Mouse (Mus musculus) hindbrain, embryonic 13.5 days (tissue): ENCODE measurements around the gene Id1. TPM values are rescaled to one million over a fixed set of nuclear protein-coding genes. Genes with fewer than 3 reads are reported as not detected.

Experiments used
- ATAC-seq: fragments of 200-750 bp; cut with Nextera tagmentation; 2 replicates; pipeline ENCODE4 v1.8.0; 2017; ENCODE audit warnings: moderate TSS enrichment; ENCODE audit not compliant: low FRiP score
- H3K27ac ChIP-seq: fragments of 300-500 bp; sonication (generic); 2 replicates; pipeline ENCODE4 v1.5.1; 2015; ENCODE audit warnings: inconsistent platforms, mild to moderate bottlenecking, moderate library complexity
- H3K27me3 ChIP-seq: fragments of 300-500 bp; sonication (generic); 2 replicates; pipeline ENCODE4 v1.6.1; 2015; ENCODE audit warnings: mild to moderate bottlenecking, inconsistent platforms
- H3K36me3 ChIP-seq: fragments of 300-500 bp; sonication (generic); 2 replicates; pipeline ENCODE4 v1.6.1; 2015; ENCODE audit warnings: mild to moderate bottlenecking, inconsistent platforms
- H3K4me1 ChIP-seq: fragments of 300-500 bp; sonication (generic); replicated peaks from 2 replicates; pipeline ENCODE4 v1.6.1; 2015; ENCODE audit warnings: inconsistent platforms
- H3K4me2 ChIP-seq: fragments of 300-500 bp; sonication (generic); 2 replicates; pipeline ENCODE4 v1.6.1; 2015; ENCODE audit warnings: inconsistent platforms, mild to moderate bottlenecking, moderate library complexity
- H3K4me3 ChIP-seq: fragments of 300-500 bp; sonication (generic); 2 replicates; pipeline ENCODE4 v1.5.1; 2015; ENCODE audit warnings: mild to moderate bottlenecking, inconsistent platforms
- H3K9ac ChIP-seq: fragments of 300-500 bp; sonication (generic); 2 replicates; pipeline ENCODE4 v1.6.1; 2015; ENCODE audit warnings: mild to moderate bottlenecking, inconsistent platforms
- H3K9me3 ChIP-seq: fragments of 300-500 bp; sonication (generic); 2 replicates; pipeline ENCODE4 v1.6.1; 2016; ENCODE audit warnings: inconsistent platforms
- WGBS: fragments of 180-500 bp; shearing (Covaris S2); methylation state at CpG from one replicate; pipeline ENCODE4 v1.1.7; 2015; 5-methylcytosine and 5-hydroxymethylcytosine counted together
- polyA plus RNA-seq: library from polyadenylated mRNA; unstranded; fragments of >200 nt; fragmentation: Nextera tagmentation; extraction: Ambion mirVana; gene quantifications from 2 replicates; pipeline ENCODE4 v1.2.1, GENCODE M21; 2015

Id1 gene
- polyA plus RNA-seq, 1 experiment from 2014 or later, result 87.0 TPM

GRCm38 (mm10) chr2:152704256-152704605 lies 31.8 kb upstream of the Id1 start:
- H3K4me2 ChIP-seq, result no peak overlapping the region
- H3K27ac ChIP-seq, result peak overlapping the region; percentile 55
- 79% methylated on average over 5 of the region's 5 CpGs for WGBS
- H3K27me3 ChIP-seq, result no peaks in the 10 kb centered on the region
- H3K36me3 ChIP-seq, result peaks cover 75% of the 10 kb centered on the region
- peaks cover 36% of the 10 kb centered on the region for H3K4me1 ChIP-seq
- H3K9ac ChIP-seq, result peak overlapping the region; percentile 25; the same call in 1 of the 2 replicates
- H3K4me3 ChIP-seq, result no peak overlapping the region
- no peak for ATAC-seq
- no peaks in the 10 kb centered on the region for H3K9me3 ChIP-seq

- Histone ChIP-seq H3K4me3 (no peak overlapping the region), H3K27ac (peak overlapping the region; percentile 92), H3K4me2 (no peak overlapping the region), H3K4me1 (peaks cover 36% of the 10 kb centered on the region), H3K36me3 (peaks cover 68% of the 10 kb centered on the region), H3K9me3 (no peaks in the 10 kb centered on the region), H3K9ac (peak overlapping the region; percentile 25; the same call in 1 of the 2 replicates), H3K27me3 (no peaks in the 10 kb centered on the region)
- no peak for ATAC-seq
- whole genome bisulfite sequencing, result 92% methylated on average over 14 of the region's 14 CpGs
These were observed 31.2 kb upstream of the Id1 start for GRCm38 (mm10) chr2:152704811-152705370.

GRCm38 (mm10) chr2:152705993-152706571 lies 30.0 kb upstream of the Id1 start:
- peak; percentile 53 for ATAC-seq
- peaks cover 36% of the 10 kb centered on the region for H3K4me1 ChIP-seq

GRCm38 (mm10) chr2:152707186-152707585 lies 28.9 kb upstream of the Id1 start:
- ATAC-seq, result no peak
- H3K36me3 ChIP-seq, result peaks cover 45% of the 10 kb centered on the region
- 15% methylated on average over 7 of the region's 7 CpGs for WGBS
- peak overlapping the region; percentile 43 for H3K4me3 ChIP-seq
- H3K27me3 ChIP-seq, result no peaks in the 10 kb centered on the region
- H3K4me2 ChIP-seq, result peak overlapping the region; percentile 61
- peak overlapping the region; percentile 79 for H3K9ac ChIP-seq
- no peaks in the 10 kb centered on the region for H3K9me3 ChIP-seq
- H3K4me1 ChIP-seq, result peaks cover 36% of the 10 kb centered on the region
- peak overlapping the region; percentile 92 for H3K27ac ChIP-seq

More at GRCm38 (mm10) chr2:152705993-152706571, 30.0 kb upstream of the Id1 start:
- Histone ChIP-seq H3K27me3 (no peaks in the 10 kb centered on the region), H3K36me3 (peaks cover 56% of the 10 kb centered on the region), H3K27ac (peak overlapping the region; percentile 92), H3K4me3 (no peak overlapping the region), H3K9ac (peak overlapping the region; percentile 49; the same call in 1 of the 2 replicates), H3K4me2 (no peak overlapping the region), H3K9me3 (no peaks in the 10 kb centered on the region)
- 42% methylated on average over 22 of the region's 22 CpGs for WGBS

GRCm38 (mm10) chr2:152707627-152708026 lies 28.4 kb upstream of the Id1 start:
- 3% methylated on average over 31 of the region's 31 CpGs for WGBS
- peak; percentile 83 for ATAC-seq
- H3K4me2 ChIP-seq, result peak overlapping the region; percentile 61
- H3K4me1 ChIP-seq, result peaks cover 36% of the 10 kb centered on the region
- H3K9me3 ChIP-seq, result no peaks in the 10 kb centered on the region
- no peaks in the 10 kb centered on the region for H3K27me3 ChIP-seq
- H3K9ac ChIP-seq, result peak overlapping the region; percentile 79
- H3K4me3 ChIP-seq, result peak overlapping the region; percentile 43
- H3K27ac ChIP-seq, result peak overlapping the region; percentile 92
- peaks cover 41% of the 10 kb centered on the region for H3K36me3 ChIP-seq

GRCm38 (mm10) chr2:152709066-152709465 lies 27.0 kb upstream of the Id1 start:
- no peak overlapping the region for H3K4me3 ChIP-seq
- ATAC-seq, result no peak
- WGBS, result 91% methylated on average over 5 of the region's 5 CpGs
- no peak overlapping the region for H3K9ac ChIP-seq
- H3K36me3 ChIP-seq, result peaks cover 27% of the 10 kb centered on the region
- H3K4me1 ChIP-seq, result peaks cover 36% of the 10 kb centered on the region
- no peak overlapping the region for H3K4me2 ChIP-seq
- no peaks in the 10 kb centered on the region for H3K27me3 ChIP-seq
- H3K27ac ChIP-seq, result no peak overlapping the region
- H3K9me3 ChIP-seq, result no peaks in the 10 kb centered on the region

- 51% methylated on average over 6 of the region's 6 CpGs for WGBS
- Histone ChIP-seq H3K36me3 (no peaks in the 10 kb centered on the region; the same call in 1 of the 2 replicates), H3K9ac (no peak overlapping the region), H3K9me3 (no peaks in the 10 kb centered on the region), H3K4me3 (no peak overlapping the region), H3K27ac (peak overlapping the region; percentile 70), H3K4me1 (peaks cover 24% of the 10 kb centered on the region), H3K4me2 (no peak overlapping the region), H3K27me3 (no peaks in the 10 kb centered on the region)
- no peak for ATAC-seq
These were observed 19.7 kb upstream of the Id1 start for GRCm38 (mm10) chr2:152716241-152716772.

GRCm38 (mm10) chr2:152717652-152718051 lies 18.4 kb upstream of the Id1 start:
- 0 out of 2 replicates have a peak overlapping the region, but pooled peaks have one; percentile 6 for H3K9ac ChIP-seq
- 25% methylated on average over 11 of the region's 11 CpGs for WGBS
- H3K36me3 ChIP-seq, result no peaks in the 10 kb centered on the region; the same call in 1 of the 2 replicates
- no peak overlapping the region for H3K4me2 ChIP-seq
- no peak overlapping the region for H3K4me3 ChIP-seq
- no peaks in the 10 kb centered on the region for H3K9me3 ChIP-seq
- no peaks in the 10 kb centered on the region for H3K27me3 ChIP-seq
- ATAC-seq, result no peak
- peak overlapping the region; percentile 70 for H3K27ac ChIP-seq
- peaks cover 24% of the 10 kb centered on the region for H3K4me1 ChIP-seq

- H3K4me2 ChIP-seq, result no peak overlapping the region
- 0 out of 2 replicates have a peak overlapping the region, but pooled peaks have one; percentile 6 for H3K9ac ChIP-seq
These were observed 18.0 kb upstream of the Id1 start for GRCm38 (mm10) chr2:152718076-152718475.

GRCm38 (mm10) chr2:152723651-152724331 lies 12.3 kb upstream of the Id1 start:
- peak overlapping the region; percentile 55; the same call in 1 of the 2 replicates for H3K27ac ChIP-seq
- no peaks in the 10 kb centered on the region for H3K27me3 ChIP-seq
- H3K4me2 ChIP-seq, result peak overlapping the region; percentile 54
- peak overlapping the region; percentile 35 for H3K4me3 ChIP-seq
- peaks cover 31% of the 10 kb centered on the region for H3K4me1 ChIP-seq
- H3K36me3 ChIP-seq, result no peaks in the 10 kb centered on the region
- peak overlapping the region; percentile 70 for H3K9ac ChIP-seq
- no peaks in the 10 kb centered on the region for H3K9me3 ChIP-seq
- WGBS, result 2% methylated on average over 36 of the region's 37 CpGs
- ATAC-seq, result peak; percentile 71

More at GRCm38 (mm10) chr2:152718076-152718475, 18.0 kb upstream of the Id1 start:
- no peaks in the 10 kb centered on the region; the same call in 1 of the 2 replicates for H3K36me3 ChIP-seq
- 17% methylated on average over 6 of the region's 6 CpGs for WGBS
- peaks cover 24% of the 10 kb centered on the region for H3K4me1 ChIP-seq
- H3K4me3 ChIP-seq, result no peak overlapping the region
- peak overlapping the region; percentile 70 for H3K27ac ChIP-seq
- H3K27me3 ChIP-seq, result no peaks in the 10 kb centered on the region
- H3K9me3 ChIP-seq, result no peaks in the 10 kb centered on the region
- ATAC-seq, result peak; percentile 88

GRCm38 (mm10) chr2:152724332-152724723 lies 11.7 kb upstream of the Id1 start:
- H3K4me3 ChIP-seq, result peak overlapping the region; percentile 35; the same call in 1 of the 2 replicates
- H3K27me3 ChIP-seq, result no peaks in the 10 kb centered on the region
- H3K9ac ChIP-seq, result peak overlapping the region; percentile 70
- H3K4me1 ChIP-seq, result peaks cover 32% of the 10 kb centered on the region
- no peak for ATAC-seq
- peak overlapping the region; percentile 54 for H3K4me2 ChIP-seq
- 66% methylated on average over 3 of the region's 3 CpGs for WGBS
- H3K27ac ChIP-seq, result 0 out of 2 replicates have a peak overlapping the region, but pooled peaks have one; percentile 55
- H3K9me3 ChIP-seq, result no peaks in the 10 kb centered on the region
- H3K36me3 ChIP-seq, result no peaks in the 10 kb centered on the region

GRCm38 (mm10) chr2:152725178-152725750 lies 10.8 kb upstream of the Id1 start:
- H3K4me2 ChIP-seq, result no peak overlapping the region
- H3K4me3 ChIP-seq, result no peak overlapping the region
- H3K4me1 ChIP-seq, result peaks cover 40% of the 10 kb centered on the region
- no peaks in the 10 kb centered on the region for H3K9me3 ChIP-seq
- H3K36me3 ChIP-seq, result no peaks in the 10 kb centered on the region
- no peak overlapping the region for H3K27ac ChIP-seq
- no peak for ATAC-seq
- WGBS, result 51% methylated on average over 15 of the region's 15 CpGs
- H3K27me3 ChIP-seq, result no peaks in the 10 kb centered on the region
- no peak overlapping the region for H3K9ac ChIP-seq
